Mouse (Mus musculus) T-helper 1 cell (primary cell): ENCODE measurements around the gene Inpp5a.

Source experiments
- in situ Hi-C: fragments of 300-600 bp; cut with MboI, MseI; formaldehyde crosslinking; loops from one replicate; pipeline ENCODE4 v1.15.1; 2025; ENCODE audit warnings: high pct_unique_total_duplicates

Inpp5a gene

DNA sequence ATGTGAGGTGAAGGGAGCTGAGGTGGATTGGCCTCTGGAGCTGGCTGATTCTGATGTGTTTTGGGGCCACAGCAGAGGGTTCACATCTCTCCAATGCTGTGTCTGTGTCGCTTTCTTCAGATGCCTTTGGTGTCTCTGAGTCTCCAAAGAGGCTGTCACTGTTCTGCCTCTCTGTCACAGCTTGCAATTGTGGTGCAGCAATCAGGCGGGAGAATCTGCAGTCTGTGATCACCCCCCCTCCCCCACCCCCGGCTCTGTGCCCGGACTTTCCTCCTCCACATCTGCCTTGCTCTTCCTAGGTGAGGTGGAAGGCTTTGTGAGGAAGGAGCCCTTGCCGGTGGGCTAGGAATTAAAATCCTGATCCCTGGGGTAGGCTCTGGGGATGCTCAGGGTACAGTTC, 52.1 kb downstream of the Inpp5a start:
- in situ Hi-C loops = no loop called here

DNA sequence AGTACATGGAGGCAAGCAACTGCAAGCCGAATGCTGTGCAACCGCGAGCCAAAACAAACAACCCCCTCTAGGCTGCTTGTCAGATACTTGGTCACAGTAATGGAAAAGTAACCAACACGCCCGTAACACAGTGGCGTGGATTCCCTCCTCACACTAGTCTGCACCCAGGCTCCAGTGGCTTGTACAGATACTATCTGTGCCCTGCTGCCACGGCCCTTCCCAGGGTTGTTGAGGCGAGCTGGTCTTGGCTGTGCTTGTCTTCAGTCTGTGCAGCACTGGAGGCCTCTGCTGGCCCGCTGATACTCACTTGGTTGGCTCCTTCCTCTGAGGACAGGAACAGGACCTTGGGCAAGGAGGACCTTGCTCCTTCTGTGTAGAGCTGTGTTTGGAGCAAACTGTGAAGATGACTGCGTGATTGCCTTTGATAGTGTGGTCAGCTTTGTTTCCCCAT, 52.9 kb downstream of the Inpp5a start:
- in situ Hi-C loops = no loop called here

DNA sequence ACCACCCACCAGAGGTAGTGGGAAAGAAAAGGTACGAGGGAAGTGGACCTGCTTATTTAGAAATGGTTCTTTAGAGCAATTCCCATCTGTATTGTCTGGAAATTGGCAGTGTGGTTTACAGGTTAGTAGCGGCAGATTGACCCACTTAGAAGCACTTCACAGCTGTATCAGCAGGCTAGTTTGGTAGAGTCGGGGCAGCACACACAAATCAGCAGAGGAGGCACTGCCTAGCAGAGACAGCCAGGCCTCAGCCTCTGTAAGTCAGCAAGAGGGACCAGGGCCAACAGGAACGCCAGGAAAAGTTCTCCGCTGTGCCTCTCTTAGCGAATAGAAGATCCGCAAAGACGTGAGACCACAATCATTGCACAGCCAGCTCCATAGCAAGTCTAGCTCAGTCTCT, 56.7 kb downstream of the Inpp5a start:
- in situ Hi-C loops = no loop called here

DNA sequence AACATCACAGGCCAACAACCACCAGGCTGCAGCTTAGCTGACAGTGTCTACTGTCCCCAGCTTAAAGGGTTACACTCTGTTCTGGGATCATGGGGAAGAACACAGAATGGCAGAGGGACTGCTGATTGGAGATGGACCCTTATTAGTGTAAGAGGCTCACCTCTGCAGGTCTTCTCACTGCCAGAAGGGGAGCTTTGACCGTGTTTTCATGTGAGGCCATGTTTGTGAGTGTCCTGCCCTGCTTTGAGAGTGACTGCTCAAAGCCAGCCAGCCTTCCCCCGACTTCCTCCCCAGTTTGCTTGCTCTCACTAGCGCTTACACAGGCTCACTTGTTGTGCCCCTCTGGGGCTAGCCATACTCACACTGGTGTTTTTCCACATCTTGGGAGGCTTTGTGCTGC, 58.5 kb downstream of the Inpp5a start:
- in situ Hi-C loops = no loop called here

DNA sequence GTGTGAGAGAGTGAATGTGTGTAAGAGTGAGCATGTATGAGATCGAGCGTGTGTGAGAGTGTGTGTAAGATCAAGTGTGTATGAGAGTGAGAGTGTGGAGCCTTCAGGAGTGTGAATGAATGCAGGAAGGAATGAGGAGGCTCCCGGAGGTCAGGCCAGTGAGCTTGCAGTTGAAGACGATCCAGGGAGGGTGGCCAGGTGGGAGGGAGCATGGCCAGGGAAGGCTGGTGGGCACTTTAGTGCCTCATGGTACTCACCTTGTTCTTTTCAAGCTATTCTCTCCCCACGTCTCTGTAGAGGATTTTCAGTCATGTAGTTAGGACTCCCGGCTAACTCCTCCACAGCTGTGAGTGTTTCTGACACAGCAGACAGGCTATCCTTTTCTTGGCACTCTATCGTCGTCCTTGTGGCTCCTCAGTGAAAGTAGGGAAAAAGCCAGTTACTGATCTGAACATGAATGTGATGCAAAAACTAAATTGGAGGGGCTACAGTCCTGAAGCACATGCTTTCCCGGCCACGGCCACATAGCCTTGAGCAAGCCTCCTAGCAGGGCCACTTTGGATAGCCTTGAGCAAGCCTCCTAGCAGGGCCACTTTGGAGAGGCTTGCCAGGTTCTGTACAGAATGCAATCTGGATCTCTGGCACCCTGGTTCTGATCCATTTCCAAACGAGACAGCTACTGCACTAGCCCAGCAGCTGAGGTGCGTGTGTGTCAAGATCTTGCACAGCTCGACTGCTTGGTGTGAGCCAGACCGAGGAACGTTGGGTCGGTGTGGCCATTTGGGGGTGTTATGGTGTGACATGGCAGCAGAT, 61.5 kb downstream of the Inpp5a start:
- in situ Hi-C loops = no loop called here

DNA sequence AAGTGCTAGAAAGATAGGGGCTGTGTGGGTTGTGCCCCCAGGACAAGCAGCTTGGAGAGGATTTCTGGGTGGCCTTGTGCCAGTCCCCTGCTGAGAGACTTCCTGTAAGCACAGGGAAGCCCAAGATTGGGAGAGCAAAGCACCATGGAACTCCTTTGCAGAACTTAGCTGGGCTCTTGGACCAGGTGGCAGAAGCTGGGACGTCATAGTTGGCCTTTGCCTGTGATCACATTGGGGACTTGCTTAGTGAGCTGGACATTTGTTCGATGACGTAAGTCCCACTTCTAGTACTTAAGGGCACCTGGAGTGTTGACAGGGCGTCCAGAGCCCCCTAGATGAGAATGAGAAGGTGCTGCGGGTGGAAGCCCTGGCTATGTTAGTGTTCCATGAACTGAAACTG, 62.8 kb downstream of the Inpp5a start:
- in situ Hi-C loops = no loop called here

DNA sequence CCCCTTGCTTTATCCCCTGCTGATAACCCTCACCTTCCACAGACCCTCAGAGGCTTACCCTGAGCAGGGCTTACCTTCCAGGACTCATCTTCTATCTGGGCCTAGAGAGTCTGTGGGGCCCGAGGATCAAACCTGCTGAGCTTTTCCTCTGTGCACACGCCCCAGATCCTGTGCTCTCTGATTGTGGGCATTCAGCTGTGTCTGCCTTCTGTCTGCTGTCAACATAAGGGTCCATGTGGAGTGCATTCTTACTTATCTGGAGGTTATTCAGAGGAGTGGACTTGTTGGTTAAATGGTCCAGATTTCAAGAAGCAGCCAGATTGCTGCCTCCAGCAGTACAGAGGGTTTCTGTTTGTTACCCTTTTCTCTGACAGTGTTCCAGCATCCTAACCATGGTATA, 63.3 kb downstream of the Inpp5a start:
- in situ Hi-C loops = no loop called here

DNA sequence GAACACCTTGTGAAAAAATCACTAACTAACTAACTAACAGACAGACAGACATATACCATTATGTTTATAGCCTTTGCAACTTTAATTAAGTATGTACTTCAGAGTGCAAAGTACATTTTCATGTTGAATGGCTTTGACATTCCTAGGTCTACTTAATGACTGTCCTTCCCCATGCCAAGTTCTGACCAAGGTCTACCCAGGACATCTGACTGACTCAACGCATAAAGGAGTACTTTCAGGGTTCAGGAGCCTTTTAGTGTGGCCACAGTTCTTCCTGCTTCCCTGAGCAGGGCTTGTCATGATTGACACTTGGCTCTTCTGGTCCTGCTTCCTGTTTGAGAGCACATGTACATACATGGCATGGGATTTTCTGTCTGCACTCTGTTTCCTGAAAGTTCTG, 64.3 kb downstream of the Inpp5a start:
- in situ Hi-C loops = no loop called here

DNA sequence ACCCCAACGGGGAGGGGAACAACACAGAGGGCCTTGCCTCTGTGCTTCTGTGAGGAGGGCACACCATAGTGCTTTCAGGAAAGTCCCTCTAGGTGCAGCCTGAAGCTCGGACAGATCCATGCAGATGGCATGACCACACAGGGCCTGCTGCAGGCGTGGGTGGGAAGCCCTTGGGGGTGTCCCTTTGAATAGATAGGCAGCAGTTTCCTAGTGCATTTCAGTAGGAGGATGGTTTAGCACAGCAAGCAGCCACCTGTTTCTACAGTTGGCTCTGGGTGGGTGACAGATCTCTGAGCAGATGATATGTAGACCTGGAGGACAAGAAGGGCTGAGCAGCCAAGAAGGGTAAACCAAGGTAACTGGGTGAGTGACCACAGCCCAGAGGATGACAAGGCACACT, 65.4 kb downstream of the Inpp5a start:
- in situ Hi-C loops = no loop called here

DNA sequence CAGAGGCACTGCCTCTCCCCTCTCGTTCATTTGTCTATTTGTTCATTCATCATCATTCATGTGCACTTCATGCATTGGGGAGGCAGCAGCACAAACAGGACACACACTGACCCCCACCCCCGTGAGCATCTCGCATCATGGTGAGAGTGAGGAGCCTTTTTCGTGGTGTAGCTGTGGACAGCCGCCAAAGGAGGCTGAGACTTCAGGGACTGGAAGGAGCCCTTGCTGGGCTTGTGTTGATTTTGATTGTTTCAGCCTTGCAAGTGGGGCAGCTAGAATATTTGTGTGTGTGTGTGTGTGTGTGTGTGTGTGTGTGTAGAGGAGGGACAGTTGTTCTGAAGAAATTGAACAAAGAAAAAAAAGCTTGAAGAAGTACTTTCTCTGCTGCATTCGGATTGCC, 67.8 kb downstream of the Inpp5a start:
- in situ Hi-C loops = no loop called here

DNA sequence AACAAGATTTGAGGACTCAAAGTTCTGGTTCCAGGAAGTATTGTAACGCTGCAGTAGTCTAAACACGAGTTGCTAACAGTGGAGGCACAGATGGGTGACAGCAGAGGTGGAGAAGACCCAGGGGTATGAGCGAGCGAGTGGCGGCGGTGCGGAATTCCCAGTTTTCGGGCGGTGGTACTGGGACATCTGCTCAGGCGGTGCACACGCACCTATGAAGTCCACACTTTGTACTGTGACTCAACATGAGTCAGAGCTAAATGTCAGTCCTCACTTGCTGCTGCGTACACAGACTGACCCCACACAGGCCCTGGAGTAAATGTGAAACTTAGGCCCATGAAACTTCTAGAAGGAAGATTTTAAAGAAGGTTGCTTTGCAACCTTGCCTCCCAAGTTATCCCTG, 72.4 kb downstream of the Inpp5a start:
- in situ Hi-C loops = no loop called here

DNA sequence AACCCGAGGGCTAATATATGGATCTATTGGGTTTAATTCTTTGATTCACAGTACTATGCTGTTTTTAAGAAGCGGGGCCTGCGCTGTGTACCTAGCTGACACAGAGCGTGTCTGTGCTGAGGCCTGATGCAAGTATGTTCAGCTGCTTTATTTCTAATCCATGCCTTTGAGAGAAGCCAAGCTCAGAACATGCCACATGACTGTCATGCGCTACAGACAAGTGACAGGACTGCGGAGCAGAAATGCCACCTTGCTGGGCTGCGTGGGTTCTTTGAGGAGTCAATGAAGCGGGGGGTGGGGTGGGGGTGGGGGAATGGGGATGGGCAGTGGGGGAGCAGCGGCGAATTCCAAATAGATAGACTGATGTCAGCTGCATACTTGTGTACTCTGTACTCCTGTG, 73.2 kb downstream of the Inpp5a start:
- in situ Hi-C loops = no loop called here

DNA sequence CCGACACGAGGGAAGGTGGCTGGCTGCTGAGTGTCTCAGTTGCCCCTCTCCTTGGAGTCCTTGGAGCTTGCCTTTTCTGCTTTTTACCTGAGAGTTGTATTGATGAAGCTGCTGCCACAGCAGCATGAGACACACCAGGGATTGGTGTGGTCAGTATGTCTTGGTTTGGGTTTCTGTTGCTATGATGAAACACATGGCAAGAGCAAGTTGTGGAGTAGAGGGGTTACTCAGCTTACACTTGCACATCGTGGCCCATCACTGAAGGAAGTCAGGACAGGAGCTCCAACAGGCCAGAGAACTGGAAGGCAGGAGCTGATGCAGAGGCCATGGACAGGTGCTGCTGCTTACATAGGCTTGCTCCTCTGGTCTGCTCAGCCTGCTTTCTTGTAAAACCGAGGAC, 76.6 kb downstream of the Inpp5a start:
- in situ Hi-C loops = no loop called here

DNA sequence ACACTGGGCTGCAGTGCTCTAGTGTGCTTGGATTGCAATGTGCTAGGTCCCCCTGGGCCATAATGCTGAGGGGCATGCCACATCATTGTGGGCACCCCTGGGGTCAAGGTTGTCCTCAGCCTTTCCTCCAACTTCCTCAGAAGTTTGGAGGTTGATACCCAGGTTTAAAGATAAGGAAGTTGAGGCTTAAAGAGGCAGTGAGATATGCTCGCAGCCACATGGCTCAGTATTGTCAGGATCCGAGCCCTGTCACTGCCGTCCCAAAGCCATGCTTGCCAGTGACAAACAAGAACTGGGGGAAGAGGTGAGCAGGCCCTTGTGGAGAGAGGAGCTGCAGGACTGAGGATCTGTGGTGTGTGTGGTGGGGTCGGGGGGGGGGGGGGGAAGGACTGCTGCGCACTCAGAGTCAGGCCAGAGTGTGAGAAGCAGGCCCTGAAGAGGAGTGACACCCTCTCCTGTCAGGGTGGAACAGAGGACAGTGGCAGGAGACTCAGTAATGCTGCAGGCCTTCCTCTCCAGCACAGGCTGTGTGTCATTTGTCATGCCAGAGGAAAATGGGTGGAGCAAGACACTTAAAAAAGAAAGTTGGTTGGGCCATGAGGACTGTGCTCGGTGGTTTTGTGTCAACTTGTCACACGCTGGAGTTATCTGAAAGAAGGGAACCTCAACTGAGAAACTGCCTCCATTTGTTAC, 77.7 kb downstream of the Inpp5a start:
- in situ Hi-C loops = no loop called here

DNA sequence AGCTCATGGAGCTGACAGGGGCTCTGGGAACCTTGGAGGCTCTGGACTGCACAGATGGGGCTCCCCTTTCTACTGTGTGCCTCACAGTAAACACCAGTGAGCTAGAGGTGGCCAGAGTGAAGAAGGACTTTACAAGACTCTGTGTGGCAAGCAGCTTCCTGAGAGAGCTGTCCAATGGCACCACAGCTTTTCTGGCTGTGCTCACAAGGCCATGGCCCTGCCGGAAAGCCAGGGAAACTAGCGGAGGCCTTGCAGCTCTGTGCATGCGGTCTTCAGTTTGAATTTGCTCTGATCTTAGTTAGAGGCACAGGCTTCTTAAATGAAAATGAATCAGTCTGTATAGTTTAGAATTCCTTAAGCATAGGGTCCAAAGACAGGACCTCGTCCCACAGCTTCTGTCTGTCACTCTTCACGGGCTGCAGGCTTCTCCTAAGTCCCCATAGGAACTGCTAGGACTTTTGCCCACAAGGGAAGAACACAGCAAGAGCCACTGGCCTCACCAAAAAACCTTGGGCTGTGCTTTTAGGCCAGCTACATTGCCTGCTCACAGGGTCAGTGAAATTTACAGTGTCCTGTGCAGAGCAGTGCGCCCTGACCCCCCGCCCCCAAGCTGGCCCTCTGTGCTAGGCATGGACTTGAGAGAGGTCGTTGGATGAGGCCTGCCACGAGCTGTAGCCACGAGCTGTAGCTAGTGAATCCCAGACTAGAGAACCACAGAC, 78.4 kb downstream of the Inpp5a start:
- in situ Hi-C loops = no loop called here

DNA sequence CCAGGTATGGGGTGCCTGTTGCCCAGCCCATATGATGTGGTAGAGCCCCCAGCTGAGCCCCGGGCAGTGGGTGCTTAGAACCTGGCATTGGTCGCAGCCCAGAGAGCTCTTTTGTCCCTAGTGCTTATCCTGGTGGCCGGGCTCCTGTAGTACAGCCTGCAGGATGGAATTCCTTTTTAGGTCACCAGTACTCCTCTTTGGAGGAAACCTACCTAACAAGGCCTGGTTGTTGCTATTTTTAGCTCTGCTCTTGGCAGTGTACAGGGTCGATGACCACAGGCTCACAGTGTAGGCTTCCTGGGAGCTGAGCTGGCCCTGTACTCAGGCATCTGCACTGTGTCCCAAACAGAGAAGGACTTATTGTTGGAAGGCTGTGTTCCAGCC, 79.0 kb downstream of the Inpp5a start:
- in situ Hi-C loops = no loop called here

DNA sequence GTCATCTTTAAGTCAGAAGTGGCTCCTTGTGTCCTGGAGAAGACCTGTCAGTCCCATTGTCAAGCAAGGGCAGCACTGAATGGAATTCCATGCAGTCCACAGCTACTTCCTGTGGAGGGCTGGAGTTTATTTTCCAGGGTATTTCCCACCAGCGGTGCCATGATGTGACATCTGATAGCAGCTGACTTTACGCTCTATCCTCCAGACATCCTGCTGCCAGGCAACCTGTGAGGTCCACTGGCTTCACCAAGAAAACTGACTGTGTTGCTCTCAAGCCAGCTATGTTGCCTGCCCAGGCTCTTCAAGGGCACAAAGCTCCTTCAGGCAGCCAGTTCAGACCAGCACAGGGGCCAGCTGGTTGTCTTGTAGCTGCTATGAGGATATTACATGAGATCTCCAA, 79.5 kb downstream of the Inpp5a start:
- in situ Hi-C loops = no loop called here

DNA sequence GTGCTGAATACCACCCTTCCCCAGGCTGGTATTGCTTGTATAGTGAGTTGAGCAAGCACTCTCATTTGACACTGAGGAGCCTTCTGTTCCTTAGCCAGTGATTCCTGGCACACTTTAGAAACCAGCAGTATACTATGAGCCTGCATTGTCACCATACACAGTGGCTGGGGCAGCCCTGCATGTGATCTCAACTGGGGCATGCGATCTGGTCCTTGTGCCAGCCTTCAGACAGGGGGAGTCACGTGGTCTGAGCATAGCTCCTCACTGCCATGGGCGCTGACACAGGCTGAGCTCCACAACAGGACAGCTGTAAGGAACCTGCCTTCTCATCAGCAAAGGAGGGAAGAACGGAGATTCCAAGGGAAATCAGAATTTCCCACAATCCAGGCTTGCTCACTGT, 80.5 kb downstream of the Inpp5a start:
- in situ Hi-C loops = no loop called here

DNA sequence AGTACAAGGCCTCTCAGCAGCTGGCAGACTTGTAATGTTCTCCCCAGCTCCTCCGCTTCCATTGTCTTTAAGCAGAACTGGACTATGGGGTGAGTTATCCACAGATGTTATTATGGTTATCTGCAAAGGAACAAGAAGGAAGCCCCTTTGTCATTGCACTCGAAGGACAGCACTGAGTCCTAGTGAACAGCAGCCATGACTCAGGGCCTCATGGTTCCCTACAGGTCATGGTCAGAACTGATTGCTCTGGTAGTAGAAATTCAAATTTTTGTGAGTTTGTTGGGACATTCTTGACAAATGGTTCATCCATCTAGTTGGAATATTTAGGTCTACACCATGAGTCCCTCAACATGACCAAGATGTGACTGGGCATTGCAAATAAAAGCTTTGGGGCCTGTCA, 81.6 kb downstream of the Inpp5a start:
- in situ Hi-C loops = no loop called here

DNA sequence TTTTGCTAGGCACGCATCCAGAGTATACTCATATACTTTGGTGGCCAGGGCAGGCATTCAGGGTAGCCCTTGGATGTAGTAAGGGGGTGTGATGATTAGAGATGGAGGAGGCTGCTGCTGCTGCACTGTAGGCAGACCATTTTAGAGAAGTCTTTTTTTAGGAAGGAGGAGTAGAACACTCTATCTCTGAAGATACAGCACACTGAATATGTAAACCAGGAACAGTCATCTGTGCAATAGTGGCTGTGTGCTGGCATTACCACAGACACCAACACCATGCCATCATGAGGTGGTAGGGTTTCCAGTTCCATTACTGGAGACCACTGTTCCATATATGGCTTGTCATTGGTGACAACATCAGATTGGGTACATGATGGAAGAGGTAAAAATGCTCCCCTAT, 83.1 kb downstream of the Inpp5a start:
- in situ Hi-C loops = no loop called here

DNA sequence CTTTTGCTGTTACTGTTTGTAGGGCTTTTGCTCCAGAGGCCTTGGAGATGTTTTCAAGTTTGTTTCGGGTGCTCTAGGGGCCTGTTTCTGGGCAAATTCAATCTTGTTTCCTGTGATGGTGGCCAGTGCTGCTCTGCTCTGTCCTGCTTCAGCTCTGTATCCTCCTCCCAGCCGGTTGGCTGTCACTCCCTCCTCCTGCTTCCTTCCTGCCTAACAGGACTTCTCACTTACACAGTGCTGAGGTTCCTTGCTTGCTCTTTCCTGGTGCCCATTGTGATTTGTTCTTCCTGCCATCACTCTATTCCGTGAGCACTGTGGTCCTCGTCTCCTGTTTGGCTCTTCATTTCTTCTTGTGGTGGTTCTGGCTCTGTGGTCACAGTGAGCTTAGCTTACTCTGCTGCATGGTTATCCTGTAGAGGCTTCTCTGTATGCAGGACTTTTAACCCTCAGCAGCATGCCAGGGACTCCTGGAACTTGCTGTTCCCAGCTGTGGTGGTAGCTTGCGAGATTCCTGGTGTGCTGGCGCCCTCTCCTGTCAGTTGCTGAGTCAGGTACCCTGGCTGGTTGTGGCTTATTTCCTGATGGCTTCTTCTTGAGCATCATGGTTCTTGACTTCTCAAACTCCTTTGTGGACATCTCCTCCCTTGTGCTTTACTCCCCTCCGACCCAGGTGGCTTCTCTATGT, 84.1 kb downstream of the Inpp5a start:
- in situ Hi-C loops = no loop called here

DNA sequence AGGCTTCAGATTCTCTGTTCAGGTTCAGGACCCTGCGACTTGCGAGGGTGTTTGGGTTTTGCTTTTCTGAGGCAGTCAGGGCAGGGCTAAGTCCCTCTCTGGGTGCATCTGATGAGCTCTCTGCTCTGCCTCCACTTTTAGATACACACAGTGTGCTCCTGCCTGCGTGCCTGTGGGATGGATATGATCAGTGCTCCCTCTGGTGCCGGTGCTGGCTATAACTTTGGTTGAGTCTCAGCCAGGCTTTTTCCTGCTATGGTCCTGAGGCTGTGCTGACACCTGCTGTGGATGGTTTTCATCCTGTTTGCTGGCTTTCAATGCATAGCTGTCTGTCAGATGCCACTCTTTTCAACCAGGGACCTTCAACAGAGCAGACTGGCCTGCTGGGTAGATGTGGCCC, 87.0 kb downstream of the Inpp5a start:
- in situ Hi-C loops = loop anchor here (5.0 kb wide), 2 partner anchors 174 to 249 kb away; no protein-coding TSS in a partner anchor
